Mouse (Mus musculus) liver, embryonic 14.5 days (tissue): ENCODE results near the gene Bcl7b. TPM values are rescaled to one million over a fixed set of nuclear protein-coding genes. Genes with fewer than 3 reads are reported as not detected.

Source experiments
- ATAC-seq: fragments of 200-750 bp; cut with Nextera tagmentation; 2 replicates; pipeline ENCODE4 v1.8.0; 2017; ENCODE audit warnings: moderate number of reproducible peaks, mild to moderate bottlenecking, moderate library complexity; ENCODE audit not compliant: insufficient read depth
- DNase-seq, 3 experiments: peaks; one replicate each; pipeline ENCODE4 v3.0.0-alpha.2; 2012 to 2013; ENCODE audit warnings: low read depth in 3 of 3, low spot score in 3 of 3
- H3K27ac ChIP-seq: fragments of 300-500 bp; sonication (generic); 2 replicates; pipeline ENCODE4 v1.5.1; 2014; ENCODE audit warnings: moderate library complexity, mild to moderate bottlenecking, control low read depth, inconsistent platforms
- H3K27me3 ChIP-seq: fragments of 300-500 bp; sonication (generic); 2 replicates; pipeline ENCODE4 v1.6.1; 2014; ENCODE audit warnings: mild to moderate bottlenecking, low read length, moderate library complexity; ENCODE audit not compliant: control insufficient read depth, insufficient read depth
- H3K36me3 ChIP-seq: fragments of 300-500 bp; sonication (generic); replicated peaks from 2 replicates; pipeline ENCODE4 v1.6.1; 2014; ENCODE audit warnings: low read depth; ENCODE audit not compliant: control insufficient read depth, insufficient read depth
- H3K4me1 ChIP-seq, 2 experiments: fragments of 200-500 bp in 1 of 2; fragments of 300-500 bp in 1 of 2; sonication (generic) in 1 of 2; replicated peaks; 2 replicates each; pipeline ENCODE4 v1.6.1; 2012 to 2014; ENCODE audit warnings: antibody characterized with exemption in 1 of 2, inconsistent platforms in 1 of 2, low read length in 1 of 2; ENCODE audit not compliant: control insufficient read depth in 2 of 2, insufficient read depth in 2 of 2
- H3K4me2 ChIP-seq: fragments of 300-500 bp; sonication (generic); 2 replicates; pipeline ENCODE4 v1.6.1; 2014; ENCODE audit warnings: low read depth, mild to moderate bottlenecking, control low read depth, moderate library complexity
- H3K4me3 ChIP-seq, 2 experiments: fragments of 200-500 bp in 1 of 2; fragments of 300-500 bp in 1 of 2; sonication (generic) in 1 of 2; 2 replicates each; pipeline ENCODE4 v1.5.1; 2012 to 2014; ENCODE audit warnings: low read depth in 2 of 2, low read length in 2 of 2, mild to moderate bottlenecking in 2 of 2, control low read depth in 1 of 2, inconsistent platforms in 1 of 2, moderate library complexity in 1 of 2; ENCODE audit not compliant: insufficient read depth in 1 of 2
- H3K9ac ChIP-seq: fragments of 300-500 bp; sonication (generic); replicated peaks from 2 replicates; pipeline ENCODE4 v1.6.1; 2014; ENCODE audit warnings: mild to moderate bottlenecking, control low read depth, moderate library complexity
- H3K9me3 ChIP-seq: fragments of 300-500 bp; sonication (generic); 2 replicates; pipeline ENCODE4 v1.6.1; 2016; ENCODE audit warnings: low read length, mixed read lengths; ENCODE audit not compliant: control insufficient read depth
- CTCF ChIP-seq: IDR thresholded peaks from 2 replicates; pipeline ENCODE4 v1.5.1; 2016; ENCODE audit warnings: antibody characterized with exemption, low read depth, control low read depth
- EP300 ChIP-seq: IDR thresholded peaks from 2 replicates; pipeline ENCODE4 v1.6.1; 2016; ENCODE audit warnings: antibody characterized with exemption, low read depth
- WGBS: fragments of 180-500 bp; shearing (Covaris S2); extraction: QIAGEN DNeasy Blood & Tissue Kit; methylation state at CpG from one replicate; pipeline ENCODE4 v1.1.7; 2014; ENCODE audit not compliant: insufficient replicate concordance; 5-methylcytosine and 5-hydroxymethylcytosine counted together
- polyA plus RNA-seq, 2 experiments: library from polyadenylated mRNA; depleted of rRNA in 1 of 2; stranded (reverse) in 1 of 2; unstranded in 1 of 2; fragments of >200 nt; fragmentation: Nextera tagmentation in 1 of 2; extraction: Ambion mirVana in 1 of 2; gene quantifications; 2 replicates each; pipeline versions ENCODE4 v1.2.1 to v1.2.3; 2012 to 2014

Gene Bcl7b
- polyA plus RNA-seq, 2 experiments: 10.0 to 25.6 TPM

DNA sequence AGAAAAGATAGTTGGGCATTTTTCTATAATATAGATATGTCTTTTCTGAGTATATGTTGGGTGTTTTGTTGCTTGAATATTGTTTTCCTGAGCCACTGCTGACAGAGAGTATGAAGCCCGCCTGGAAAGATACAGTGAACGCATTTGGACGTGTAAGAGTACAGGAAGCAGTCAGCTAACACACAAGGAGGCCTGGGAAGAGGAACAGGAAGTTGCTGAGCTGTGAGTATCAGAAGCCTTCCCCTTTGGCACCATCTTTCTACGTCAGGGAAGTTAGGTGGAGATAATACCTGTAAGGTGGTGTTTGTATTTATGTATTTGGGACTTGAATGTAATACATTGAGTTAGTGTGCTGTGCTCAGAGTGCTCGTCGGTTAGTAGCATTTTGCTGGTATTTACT, 28.3 kb downstream of the Bcl7b start:
- ATAC-seq (no peak), DNase-seq (no peak)
- Histone ChIP-seq H3K36me3 (peaks cover 86% of the 10 kb centered on the region), H3K9ac (no peak overlapping the region), H3K9me3 (no peaks in the 10 kb centered on the region), H3K27me3 (no peaks in the 10 kb centered on the region), H3K4me2 (no peak overlapping the region), H3K4me3 (no peak overlapping the region), H3K27ac (no peak overlapping the region), H3K4me1 (peaks cover 0 to 2% of the 10 kb centered on the region in 2 experiments; a peak in 1 of 4 replicates)
- WGBS: 52% methylated on average over 6 of the region's 6 CpGs
- TF ChIP-seq CTCF (no peak), EP300 (no peak)

DNA sequence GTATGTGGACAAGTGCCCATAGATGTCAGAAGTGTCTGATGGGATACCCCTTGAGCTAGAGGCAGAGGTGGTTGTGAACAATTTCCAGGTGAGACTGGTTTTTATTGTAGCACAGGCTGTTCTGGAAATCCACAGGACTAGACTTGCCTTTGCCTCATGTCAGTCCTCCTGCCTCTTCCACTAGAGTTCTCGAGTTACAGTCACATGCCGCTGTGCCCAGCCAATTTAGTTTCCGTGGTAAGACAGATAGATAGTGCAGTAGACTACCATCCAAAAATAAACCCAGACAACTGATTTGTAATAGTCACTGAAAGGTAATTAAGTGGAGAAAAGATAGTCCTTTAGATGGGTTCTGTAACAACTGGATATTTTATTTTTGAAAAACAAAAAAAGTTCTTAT, 34.7 kb downstream of the Bcl7b start:
- ATAC-seq (no peak), DNase-seq (no peak)
- Histone ChIP-seq H3K27ac (no peak overlapping the region), H3K4me3 (no peak overlapping the region), H3K27me3 (no peaks in the 10 kb centered on the region), H3K4me1 (no peaks in the 10 kb centered on the region), H3K36me3 (peaks cover 88% of the 10 kb centered on the region), H3K9ac (no peak overlapping the region), H3K4me2 (no peak overlapping the region), H3K9me3 (no peaks in the 10 kb centered on the region)
- WGBS: 82% methylated on average over 3 of the region's 3 CpGs
- no peak for TF ChIP-seq EP300
- no peak for TF ChIP-seq CTCF

DNA sequence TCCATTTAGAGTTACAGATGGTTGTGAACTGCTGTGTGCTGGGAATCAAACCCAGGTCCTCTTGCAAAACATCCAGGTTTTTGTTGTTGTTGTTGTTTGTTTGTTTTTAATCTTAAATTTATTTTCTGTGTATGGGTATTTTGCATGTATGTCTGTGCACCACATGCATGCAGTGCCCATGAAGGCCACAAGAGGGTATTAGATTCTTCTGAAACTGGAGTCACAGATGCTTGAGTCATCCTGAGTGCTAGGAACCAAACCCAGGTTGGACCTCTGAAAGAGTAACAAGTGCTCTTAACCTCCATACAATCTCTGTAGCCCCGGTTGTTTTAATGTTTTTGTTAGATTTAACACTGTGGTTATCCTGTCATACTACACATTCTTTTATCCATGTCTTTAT, 40.1 kb downstream of the Bcl7b start:
- Histone ChIP-seq H3K36me3 (peaks cover 91% of the 10 kb centered on the region), H3K27ac (no peak overlapping the region), H3K9me3 (no peaks in the 10 kb centered on the region), H3K27me3 (no peaks in the 10 kb centered on the region), H3K4me3 (no peak overlapping the region), H3K4me2 (no peak overlapping the region), H3K9ac (no peak overlapping the region), H3K4me1 (no peaks in the 10 kb centered on the region)
- 85% methylated on average over 1 of the region's 1 CpGs for WGBS
- ATAC-seq (no peak), DNase-seq (no peak)
- TF ChIP-seq CTCF (peak; percentile 34; the same call in 1 of the 2 replicates), EP300 (no peak)

DNA sequence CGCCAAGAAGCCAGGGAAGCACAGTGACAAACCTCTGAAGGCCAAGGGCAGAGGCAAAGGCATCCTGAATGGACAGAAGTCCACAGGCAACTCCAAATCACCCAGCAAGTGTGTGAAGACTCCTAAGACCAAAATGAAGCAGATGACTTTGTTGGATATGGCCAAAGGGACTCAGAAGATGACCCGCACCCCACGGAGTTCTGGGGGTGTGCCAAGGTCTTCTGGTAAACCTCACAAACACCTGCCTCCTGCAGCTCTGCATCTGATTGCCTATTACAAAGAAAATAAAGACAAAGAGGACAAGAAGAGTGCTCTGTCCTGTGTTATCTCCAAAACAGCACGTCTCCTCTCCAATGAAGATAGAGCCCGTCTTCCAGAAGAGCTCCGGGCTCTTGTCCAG, 48.8 kb downstream of the Bcl7b start:
- H3K4me1 ChIP-seq: no peaks in the 10 kb centered on the region
- H3K4me3 ChIP-seq: no peak overlapping the region
- DNase-seq (no peak), ATAC-seq (no peak)
- 87% methylated on average over 6 of the region's 6 CpGs for WGBS
- peaks cover 93% of the 10 kb centered on the region for H3K36me3 ChIP-seq
- H3K9me3 ChIP-seq: no peaks in the 10 kb centered on the region
- H3K9ac ChIP-seq: no peak overlapping the region
- TF ChIP-seq CTCF: no peak
- TF ChIP-seq EP300: no peak
- no peak overlapping the region for H3K4me2 ChIP-seq
- H3K27me3 ChIP-seq: no peaks in the 10 kb centered on the region
- H3K27ac ChIP-seq: no peak overlapping the region

DNA sequence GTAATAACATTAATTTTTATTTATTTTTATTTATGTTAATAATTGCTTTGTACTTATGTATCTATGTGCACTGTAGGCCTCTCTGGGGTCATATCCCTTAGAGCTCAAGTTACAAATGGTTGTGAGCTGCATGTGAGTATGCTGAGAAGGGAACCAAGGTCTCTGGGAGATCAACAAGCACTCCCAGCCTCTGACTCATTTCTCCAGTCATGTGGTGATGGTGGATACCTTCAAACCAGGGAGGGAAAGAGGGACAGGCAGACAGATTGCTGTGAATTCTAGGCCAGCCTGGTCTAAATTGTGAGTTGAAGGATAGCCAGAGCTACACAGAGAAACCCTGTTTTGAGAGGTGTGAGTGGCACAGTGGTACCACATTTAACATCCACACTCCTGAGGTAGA, 52.9 kb downstream of the Bcl7b start:
- H3K27ac ChIP-seq: no peak overlapping the region
- DNase-seq (no peak), ATAC-seq (no peak)
- H3K36me3 ChIP-seq: peaks cover 92% of the 10 kb centered on the region
- no peak overlapping the region for H3K9ac ChIP-seq
- H3K27me3 ChIP-seq: no peaks in the 10 kb centered on the region
- H3K4me3 ChIP-seq: no peak overlapping the region
- no peaks in the 10 kb centered on the region for H3K9me3 ChIP-seq
- H3K4me1 ChIP-seq: no peaks in the 10 kb centered on the region
- no peak for TF ChIP-seq EP300
- no peak for TF ChIP-seq CTCF
- no peak overlapping the region for H3K4me2 ChIP-seq

DNA sequence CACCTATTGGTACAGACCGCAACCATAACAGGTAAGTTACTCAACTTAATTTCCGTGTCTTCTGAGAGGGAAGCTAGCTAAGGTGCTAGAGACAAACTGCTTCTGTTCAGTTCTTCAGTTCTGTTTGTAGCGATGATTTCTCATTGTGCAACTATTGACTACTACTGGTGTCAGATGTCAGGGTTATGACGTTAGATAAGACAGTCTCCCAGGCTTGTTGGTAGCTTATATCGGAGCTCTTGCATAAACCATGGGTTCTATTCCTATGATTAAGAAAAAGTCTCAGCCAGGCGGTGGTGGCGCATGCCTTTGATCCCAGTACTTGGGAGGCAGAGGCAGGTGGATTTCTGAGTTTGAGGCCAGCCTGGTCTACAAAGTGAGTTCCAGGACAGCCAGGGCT, 54.0 kb downstream of the Bcl7b start:
- 87% methylated on average over 7 of the region's 7 CpGs for WGBS
- no peak for DNase-seq
- H3K4me3 ChIP-seq: no peak overlapping the region
- H3K27ac ChIP-seq: no peak overlapping the region
- no peak overlapping the region for H3K9ac ChIP-seq
- TF ChIP-seq CTCF: no peak
- no peak for TF ChIP-seq EP300
- no peak overlapping the region for H3K4me2 ChIP-seq
- no peaks in the 10 kb centered on the region for H3K27me3 ChIP-seq
- H3K9me3 ChIP-seq: no peaks in the 10 kb centered on the region
- ATAC-seq: no peak
- H3K4me1 ChIP-seq: no peaks in the 10 kb centered on the region
- peaks cover 90% of the 10 kb centered on the region for H3K36me3 ChIP-seq
